Mouse (Mus musculus) midbrain, embryonic 10.5 days (tissue): ENCODE data around the gene Pccb. TPM values are rescaled to one million over a fixed set of nuclear protein-coding genes. Genes with fewer than 3 reads are reported as not detected.

Source experiments
- DNase-seq: peaks from one replicate; pipeline ENCODE4 v3.0.0-alpha.2; 2017; ENCODE audit warnings: low spot score
- H3K27ac ChIP-seq: fragments of 300-500 bp; sonication (generic); replicated peaks from 2 replicates; pipeline ENCODE4 v1.5.1; 2016; ENCODE audit warnings: mild to moderate bottlenecking
- H3K27me3 ChIP-seq: fragments of 300-500 bp; sonication (generic); 2 replicates; pipeline ENCODE4 v1.6.1; 2016; ENCODE audit warnings: low read depth, mild to moderate bottlenecking; ENCODE audit not compliant: poor library complexity, severe bottlenecking
- H3K36me3 ChIP-seq: fragments of 300-500 bp; sonication (generic); 2 replicates; pipeline ENCODE4 v1.6.1; 2016; ENCODE audit warnings: mild to moderate bottlenecking, moderate library complexity
- H3K4me1 ChIP-seq: fragments of 300-500 bp; sonication (generic); 2 replicates; pipeline ENCODE4 v1.6.1; 2016
- H3K4me3 ChIP-seq: fragments of 300-500 bp; sonication (generic); 2 replicates; pipeline ENCODE4 v1.5.1; 2016; ENCODE audit warnings: mild to moderate bottlenecking, moderate library complexity
- H3K9me3 ChIP-seq: fragments of 300-500 bp; sonication (generic); replicated peaks from 2 replicates; pipeline ENCODE4 v1.6.1; 2016; ENCODE audit warnings: mild to moderate bottlenecking
- WGBS: fragments of 180-500 bp; shearing (Covaris S2); methylation state at CpG from one replicate; pipeline ENCODE4 v1.1.7; 2016; 5-methylcytosine and 5-hydroxymethylcytosine counted together
- polyA plus RNA-seq: library from polyadenylated mRNA; unstranded; fragments of >200 nt; fragmentation: Nextera tagmentation; extraction: Ambion mirVana; gene quantifications from 2 replicates; pipeline ENCODE4 v1.2.1, GENCODE M21; 2016

The Pccb gene
- polyA plus RNA-seq, 1 experiment from 2014 or later, result 14.2 TPM

- WGBS, result 96% methylated on average over 2 of the region's 2 CpGs
Observed at GRCm38 (mm10) chr9:100997138-100997537, 37.6 kb downstream of the Pccb start.

GRCm38 (mm10) chr9:100993937-100994336 is 40.8 kb downstream of the Pccb start:
- Histone ChIP-seq H3K4me1 (no peaks in the 10 kb centered on the region), H3K36me3 (peaks cover 48% of the 10 kb centered on the region), H3K27ac (no peak overlapping the region), H3K9me3 (peaks cover 11% of the 10 kb centered on the region), H3K27me3 (no peaks in the 10 kb centered on the region), H3K4me3 (no peak overlapping the region)
- DNase-seq, result no peak
- 91% methylated on average over 4 of the region's 4 CpGs for WGBS

More at GRCm38 (mm10) chr9:100997138-100997537, 37.6 kb downstream of the Pccb start:
- Histone ChIP-seq H3K27me3 (no peaks in the 10 kb centered on the region), H3K9me3 (no peaks in the 10 kb centered on the region), H3K36me3 (peaks cover 40% of the 10 kb centered on the region), H3K4me3 (no peak overlapping the region), H3K27ac (no peak overlapping the region), H3K4me1 (no peaks in the 10 kb centered on the region)
- DNase-seq, result no peak

- H3K27ac ChIP-seq, result no peak overlapping the region
- H3K27me3 ChIP-seq, result no peaks in the 10 kb centered on the region
- no peak overlapping the region for H3K4me3 ChIP-seq
- no peak for DNase-seq
- H3K9me3 ChIP-seq, result peaks cover 15% of the 10 kb centered on the region
- WGBS, result 94% methylated on average over 2 of the region's 2 CpGs
- peaks cover 42% of the 10 kb centered on the region for H3K36me3 ChIP-seq
- H3K4me1 ChIP-seq, result no peaks in the 10 kb centered on the region
Observed at GRCm38 (mm10) chr9:100992191-100992590, 42.5 kb downstream of the Pccb start.

GRCm38 (mm10) chr9:100991321-100991720 is 43.4 kb downstream of the Pccb start:
- no peak for DNase-seq
- Histone ChIP-seq H3K9me3 (peaks cover 15% of the 10 kb centered on the region), H3K4me1 (no peaks in the 10 kb centered on the region), H3K4me3 (no peak overlapping the region), H3K36me3 (peaks cover 42% of the 10 kb centered on the region), H3K27ac (no peak overlapping the region), H3K27me3 (no peaks in the 10 kb centered on the region)
- 99% methylated on average over 2 of the region's 2 CpGs for WGBS

- H3K4me1 ChIP-seq, result no peaks in the 10 kb centered on the region
- no peak overlapping the region for H3K27ac ChIP-seq
- peaks cover 15% of the 10 kb centered on the region for H3K9me3 ChIP-seq
- DNase-seq, result no peak
- H3K4me3 ChIP-seq, result no peak overlapping the region
- 92% methylated on average over 5 of the region's 5 CpGs for WGBS
- H3K36me3 ChIP-seq, result peaks cover 47% of the 10 kb centered on the region
- no peaks in the 10 kb centered on the region for H3K27me3 ChIP-seq
Observed at GRCm38 (mm10) chr9:100990609-100991008, 44.1 kb downstream of the Pccb start.

- no peak overlapping the region for H3K27ac ChIP-seq
- H3K4me1 ChIP-seq, result no peaks in the 10 kb centered on the region
- H3K36me3 ChIP-seq, result peaks cover 48% of the 10 kb centered on the region
- H3K27me3 ChIP-seq, result no peaks in the 10 kb centered on the region
- peaks cover 15% of the 10 kb centered on the region for H3K9me3 ChIP-seq
- 96% methylated on average over 3 of the region's 3 CpGs for WGBS
- H3K4me3 ChIP-seq, result no peak overlapping the region
- no peak for DNase-seq
Observed at GRCm38 (mm10) chr9:100987850-100988249, 46.8 kb downstream of the Pccb start.

GRCm38 (mm10) chr9:100987006-100987405 is 47.7 kb downstream of the Pccb start:
- no peak overlapping the region for H3K4me3 ChIP-seq
- no peak for DNase-seq
- peaks cover 53% of the 10 kb centered on the region for H3K36me3 ChIP-seq
- H3K9me3 ChIP-seq, result peaks cover 15% of the 10 kb centered on the region
- no peaks in the 10 kb centered on the region for H3K4me1 ChIP-seq
- H3K27me3 ChIP-seq, result no peaks in the 10 kb centered on the region
- 93% methylated on average over 5 of the region's 5 CpGs for whole genome bisulfite sequencing
- no peak overlapping the region for H3K27ac ChIP-seq

- Histone ChIP-seq H3K27ac (no peak overlapping the region), H3K36me3 (peaks cover 46% of the 10 kb centered on the region), H3K27me3 (no peaks in the 10 kb centered on the region), H3K4me3 (no peak overlapping the region), H3K9me3 (peaks cover 11% of the 10 kb centered on the region), H3K4me1 (no peaks in the 10 kb centered on the region)
- no peak for DNase-seq
- WGBS, result 95% methylated on average over 25 of the region's 25 CpGs
Observed at GRCm38 (mm10) chr9:100984381-100985310, 50.1 kb downstream of the Pccb start.

GRCm38 (mm10) chr9:100982786-100983185 is 51.9 kb downstream of the Pccb start:
- H3K4me3 ChIP-seq, result no peak overlapping the region
- H3K27ac ChIP-seq, result no peak overlapping the region
- H3K4me1 ChIP-seq, result no peaks in the 10 kb centered on the region
- WGBS, result 94% methylated on average over 7 of the region's 7 CpGs
- peaks cover 36% of the 10 kb centered on the region for H3K36me3 ChIP-seq
- H3K9me3 ChIP-seq, result no peaks in the 10 kb centered on the region
- no peak for DNase-seq
- no peaks in the 10 kb centered on the region for H3K27me3 ChIP-seq

- Histone ChIP-seq H3K27ac (no peak overlapping the region), H3K9me3 (no peaks in the 10 kb centered on the region), H3K27me3 (no peaks in the 10 kb centered on the region), H3K36me3 (peaks cover 16% of the 10 kb centered on the region), H3K4me3 (no peak overlapping the region), H3K4me1 (no peaks in the 10 kb centered on the region)
- DNase-seq, result no peak
- 84% methylated on average over 5 of the region's 5 CpGs for WGBS
Observed at GRCm38 (mm10) chr9:100979260-100979659, 55.4 kb downstream of the Pccb start.

GRCm38 (mm10) chr9:100978666-100979065 is 56.0 kb downstream of the Pccb start:
- Histone ChIP-seq H3K4me1 (no peaks in the 10 kb centered on the region), H3K27me3 (no peaks in the 10 kb centered on the region), H3K4me3 (no peak overlapping the region), H3K36me3 (peaks cover 10% of the 10 kb centered on the region), H3K9me3 (no peaks in the 10 kb centered on the region), H3K27ac (no peak overlapping the region)
- WGBS, result 91% methylated on average over 5 of the region's 5 CpGs
- no peak for DNase-seq

- no peak for DNase-seq
- H3K36me3 ChIP-seq, result no peaks in the 10 kb centered on the region
- peaks cover 1% of the 10 kb centered on the region for H3K4me1 ChIP-seq
- no peak overlapping the region for H3K4me3 ChIP-seq
- no peaks in the 10 kb centered on the region for H3K9me3 ChIP-seq
- no peaks in the 10 kb centered on the region for H3K27me3 ChIP-seq
- no peak overlapping the region for H3K27ac ChIP-seq
- WGBS, result 78% methylated on average over 2 of the region's 2 CpGs
Observed at GRCm38 (mm10) chr9:100969461-100969860, 65.2 kb downstream of the Pccb start.

GRCm38 (mm10) chr9:100964106-100964505 is 70.6 kb downstream of the Pccb start:
- Histone ChIP-seq H3K27ac (no peak overlapping the region), H3K4me3 (no peak overlapping the region), H3K36me3 (peaks cover 15% of the 10 kb centered on the region), H3K9me3 (no peaks in the 10 kb centered on the region), H3K4me1 (peaks cover 18% of the 10 kb centered on the region), H3K27me3 (no peaks in the 10 kb centered on the region)
- DNase-seq, result no peak
- WGBS, result 80% methylated on average over 4 of the region's 4 CpGs
